Mouse (Mus musculus): ENCODE measurements at regions not wholly inside any gene's neighbourhood (a gene's known extent, or its start where the extent isn't known, plus 50 kb on each side); places are given as distances from the start of the nearest gene placed in this dataset.
"Not testable (repeated sequence)": the region's sequence is repeated elsewhere in the genome, so short reads cannot be mapped to it uniquely, and the experiment has no call there.

DNA sequence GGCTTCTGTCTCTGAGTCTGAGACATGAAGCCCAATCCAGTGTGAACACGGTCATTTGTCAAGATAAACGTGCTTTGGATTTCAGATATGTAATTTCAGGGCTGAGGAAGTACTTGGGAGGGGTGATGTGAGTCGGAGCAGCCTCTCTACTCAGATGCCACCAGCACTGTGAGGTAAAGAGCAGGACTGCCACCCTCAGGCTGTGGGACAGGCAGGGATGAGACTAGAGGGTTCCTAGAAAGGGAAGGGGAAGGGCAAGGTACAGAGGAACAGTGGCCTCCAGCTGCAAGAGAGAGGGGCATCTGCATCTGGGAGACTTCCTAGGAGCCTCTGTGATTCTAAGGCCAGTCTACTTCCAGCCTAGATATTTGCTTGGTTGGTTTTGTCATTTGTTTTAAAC lies 78.7 kb upstream of the Csrp2 start:
- DNase-seq (ENCODE audit: low spot score) (peak; percentile 15), ATAC-seq (ENCODE audit: low FRiP score) (no peak)
- H3K36me3 ChIP-seq (ENCODE audit: insufficient read depth, low read length), result no peaks in the 10 kb centered on the region
- 68% methylated on average over 3 of the region's 3 CpGs for WGBS
- H3K4me2 ChIP-seq (ENCODE audit: low read depth, low read length, poor library complexity, severe bottlenecking), result no peak overlapping the region
- H3K9ac ChIP-seq (replicated peaks; ENCODE audit: low read length, poor library complexity, severe bottlenecking), result no peak overlapping the region
- TF ChIP-seq CTCF (IDR thresholded peaks at IDR 0.05), result 0 out of 2 replicates have a peak, but pooled peaks have one; percentile 6
- no peaks in the 10 kb centered on the region for H3K4me1 ChIP-seq (ENCODE audit: insufficient read depth, low read length)
- no peaks in the 10 kb centered on the region for H3K27me3 ChIP-seq (ENCODE audit: insufficient read depth, low read length)
- no peak overlapping the region for H3K27ac ChIP-seq (ENCODE audit: low read depth, low read length)
- H3K9me3 ChIP-seq (ENCODE audit: low read length), result no peaks in the 10 kb centered on the region
- H3K4me3 ChIP-seq (ENCODE audit: low read depth, low read length), result no peak overlapping the region

- no peaks in the 10 kb centered on the region for H3K9me3 ChIP-seq (ENCODE audit: low read length)
- H3K36me3 ChIP-seq (ENCODE audit: insufficient read depth, low read length), result no peaks in the 10 kb centered on the region
- H3K4me2 ChIP-seq (ENCODE audit: low read depth, low read length, poor library complexity, severe bottlenecking), result no peak overlapping the region
- WGBS, result 70% methylated on average over 3 of the region's 3 CpGs
- H3K27ac ChIP-seq (ENCODE audit: low read depth, low read length), result no peak overlapping the region
- TF ChIP-seq CTCF (IDR thresholded peaks at IDR 0.05), result no peak
- no peak overlapping the region for H3K4me3 ChIP-seq (ENCODE audit: low read depth, low read length)
- no peaks in the 10 kb centered on the region for H3K4me1 ChIP-seq (ENCODE audit: insufficient read depth, low read length)
- DNase-seq (ENCODE audit: low spot score) (no peak), ATAC-seq (ENCODE audit: low FRiP score) (no peak)
- no peaks in the 10 kb centered on the region for H3K27me3 ChIP-seq (ENCODE audit: insufficient read depth, low read length)
- H3K9ac ChIP-seq (replicated peaks; ENCODE audit: low read length, poor library complexity, severe bottlenecking), result no peak overlapping the region
Measured at GRCm38 (mm10) chr10:110841670-110842069, 77.9 kb upstream of the Csrp2 start.

GRCm38 (mm10) chr10:110854663-110855163 lies 64.9 kb upstream of the Csrp2 start:
- not testable (repeated sequence) for ATAC-seq (ENCODE audit: low FRiP score); DNase-seq (ENCODE audit: low spot score); H3K4me1 ChIP-seq (ENCODE audit: insufficient read depth, low read length); H3K4me2 ChIP-seq (ENCODE audit: low read depth, low read length, poor library complexity, severe bottlenecking); H3K36me3 ChIP-seq (ENCODE audit: insufficient read depth, low read length); H3K27ac ChIP-seq (ENCODE audit: low read depth, low read length); H3K9me3 ChIP-seq (ENCODE audit: low read length); H3K9ac ChIP-seq (replicated peaks; ENCODE audit: low read length, poor library complexity, severe bottlenecking); H3K4me3 ChIP-seq (ENCODE audit: low read depth, low read length); H3K27me3 ChIP-seq (ENCODE audit: insufficient read depth, low read length)
- 53% methylated on average over 3 of the region's 3 CpGs for WGBS

DNA sequence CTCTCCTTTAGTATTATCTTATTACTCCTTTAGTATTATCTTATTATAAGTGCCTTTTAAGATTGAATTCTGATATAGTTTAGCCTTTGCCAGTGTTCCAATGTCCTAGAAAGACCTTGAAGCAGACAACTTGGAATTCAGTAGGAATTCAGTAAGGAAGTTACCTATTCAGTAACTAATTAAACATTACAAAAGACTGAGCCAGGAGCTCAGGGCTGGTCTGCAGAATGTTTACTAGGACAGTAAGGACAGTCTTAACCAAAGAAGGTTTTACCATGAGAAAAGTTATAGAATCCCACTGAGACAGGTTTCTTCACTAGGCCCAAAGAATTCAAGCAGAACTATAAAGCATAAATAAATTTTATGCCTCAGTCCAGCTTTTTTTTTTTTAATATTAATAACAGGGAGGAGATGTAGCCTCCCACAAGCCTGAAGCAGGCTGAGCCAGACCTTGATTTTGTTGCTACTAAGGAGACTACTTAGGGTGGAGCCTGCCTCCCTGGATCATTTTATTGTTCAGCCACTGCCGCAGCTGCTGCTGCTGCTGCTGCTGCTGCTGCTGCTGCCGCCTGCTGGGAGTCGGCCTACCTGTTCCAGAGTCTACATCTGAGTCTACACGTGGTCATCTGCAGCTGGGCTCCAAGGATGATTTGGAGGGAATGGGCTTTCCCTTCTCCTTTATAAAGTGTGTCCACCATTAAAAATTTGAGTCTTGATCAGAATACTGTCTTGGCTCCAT lies 63.8 kb upstream of the Csrp2 start:
- not testable (repeated sequence) for H3K4me3 ChIP-seq (ENCODE audit: low read depth, low read length); H3K36me3 ChIP-seq (ENCODE audit: insufficient read depth, low read length); H3K9me3 ChIP-seq (ENCODE audit: low read length); DNase-seq (ENCODE audit: low spot score); ATAC-seq (ENCODE audit: low FRiP score); H3K4me1 ChIP-seq (ENCODE audit: insufficient read depth, low read length); H3K9ac ChIP-seq (replicated peaks; ENCODE audit: low read length, poor library complexity, severe bottlenecking); H3K4me2 ChIP-seq (ENCODE audit: low read depth, low read length, poor library complexity, severe bottlenecking); H3K27me3 ChIP-seq (ENCODE audit: insufficient read depth, low read length); H3K27ac ChIP-seq (ENCODE audit: low read depth, low read length)
- WGBS, result 25% methylated on average over 4 of the region's 4 CpGs

DNA sequence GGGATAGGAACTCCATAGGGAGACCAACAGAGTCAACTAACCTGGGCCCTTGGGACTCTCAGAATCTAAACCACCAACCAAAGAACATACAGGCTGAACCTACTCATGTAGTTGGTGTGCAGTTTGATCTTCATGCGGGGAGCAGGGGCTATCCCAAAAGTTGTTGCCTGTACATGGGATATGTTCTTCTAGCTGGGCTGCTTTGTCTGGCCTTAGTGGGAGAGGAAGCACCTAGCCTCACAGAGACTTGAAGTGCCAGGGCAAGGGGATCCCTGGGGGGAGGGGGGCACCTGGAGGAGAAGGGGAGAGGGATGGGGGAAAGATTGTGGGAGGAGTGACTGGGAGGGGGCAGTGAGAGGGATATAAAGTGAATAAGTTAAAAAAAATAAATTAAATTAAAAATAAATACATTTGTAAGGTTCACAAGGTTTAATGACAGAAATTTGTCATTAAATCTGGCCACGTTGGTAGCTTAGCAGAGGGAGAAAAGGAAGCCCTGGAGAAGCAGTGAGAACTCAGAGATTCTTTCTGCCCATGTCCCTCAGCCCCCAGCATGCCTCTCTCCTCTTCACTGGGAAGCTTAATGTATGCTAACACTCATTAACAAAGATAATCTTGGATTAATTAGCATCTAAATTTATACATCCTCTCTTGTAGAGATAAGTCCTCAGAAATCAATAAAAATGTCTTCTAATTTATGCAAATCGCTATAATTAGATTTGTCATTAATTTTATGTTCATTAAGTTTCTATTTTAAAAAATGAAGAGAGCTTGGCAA lies 62.1 kb upstream of the Csrp2 start:
- ATAC-seq (ENCODE audit: low FRiP score) (no peak), DNase-seq (ENCODE audit: low spot score) (no peak)
- no peak overlapping the region for H3K9ac ChIP-seq (replicated peaks; ENCODE audit: low read length, poor library complexity, severe bottlenecking)
- no peaks in the 10 kb centered on the region for H3K4me1 ChIP-seq (ENCODE audit: insufficient read depth, low read length)
- H3K27ac ChIP-seq (ENCODE audit: low read depth, low read length), result no peak overlapping the region
- H3K9me3 ChIP-seq (ENCODE audit: low read length), result no peaks in the 10 kb centered on the region
- no peak overlapping the region for H3K4me2 ChIP-seq (ENCODE audit: low read depth, low read length, poor library complexity, severe bottlenecking)
- TF ChIP-seq CTCF (IDR thresholded peaks at IDR 0.05), result no peak
- no peaks in the 10 kb centered on the region for H3K36me3 ChIP-seq (ENCODE audit: insufficient read depth, low read length)
- H3K27me3 ChIP-seq (ENCODE audit: insufficient read depth, low read length), result no peaks in the 10 kb centered on the region
- WGBS, result 66% methylated on average over 3 of the region's 3 CpGs
- H3K4me3 ChIP-seq (ENCODE audit: low read depth, low read length), result no peak overlapping the region

DNA sequence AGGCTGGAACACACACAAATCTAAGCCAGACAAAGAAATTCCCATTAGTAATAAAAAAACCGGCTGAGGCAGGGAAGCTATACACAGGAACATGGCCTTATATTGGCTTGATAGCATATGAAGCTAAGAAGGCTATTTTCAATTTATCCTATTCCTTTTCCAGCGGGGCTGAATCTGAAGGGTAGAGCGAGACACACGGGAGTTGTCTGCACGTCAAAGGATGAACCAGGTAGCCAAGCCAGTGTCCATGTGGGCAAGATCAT lies 61.6 kb upstream of the Csrp2 start:
- H3K4me1 ChIP-seq (ENCODE audit: insufficient read depth, low read length), result no peaks in the 10 kb centered on the region
- H3K27me3 ChIP-seq (ENCODE audit: insufficient read depth, low read length), result no peaks in the 10 kb centered on the region
- TF ChIP-seq CTCF (IDR thresholded peaks at IDR 0.05), result no peak
- no peak overlapping the region for H3K9ac ChIP-seq (replicated peaks; ENCODE audit: low read length, poor library complexity, severe bottlenecking)
- no peak overlapping the region for H3K4me2 ChIP-seq (ENCODE audit: low read depth, low read length, poor library complexity, severe bottlenecking)
- no peak overlapping the region for H3K4me3 ChIP-seq (ENCODE audit: low read depth, low read length)
- no peak for ATAC-seq (ENCODE audit: low FRiP score)
- WGBS, result 50% methylated on average over 5 of the region's 5 CpGs
- DNase-seq (ENCODE audit: low spot score), result no peak
- H3K9me3 ChIP-seq (ENCODE audit: low read length), result no peaks in the 10 kb centered on the region
- H3K36me3 ChIP-seq (ENCODE audit: insufficient read depth, low read length), result no peaks in the 10 kb centered on the region
- no peak overlapping the region for H3K27ac ChIP-seq (ENCODE audit: low read depth, low read length)

Measured in midbrain, postnatal 0 days (tissue).